Mouse (Mus musculus) thymus, postnatal 0 days (tissue): ENCODE measurements at regions not wholly inside any gene's neighbourhood (a gene's known extent, or its start where the extent isn't known, plus 50 kb on each side); places are given as distances from the start of the nearest gene placed in this dataset.

ENCODE experiments used
- DNase-seq: peaks from one replicate; pipeline ENCODE4 v3.0.0-alpha.2; 2015; ENCODE audit warnings: low spot score

DNA sequence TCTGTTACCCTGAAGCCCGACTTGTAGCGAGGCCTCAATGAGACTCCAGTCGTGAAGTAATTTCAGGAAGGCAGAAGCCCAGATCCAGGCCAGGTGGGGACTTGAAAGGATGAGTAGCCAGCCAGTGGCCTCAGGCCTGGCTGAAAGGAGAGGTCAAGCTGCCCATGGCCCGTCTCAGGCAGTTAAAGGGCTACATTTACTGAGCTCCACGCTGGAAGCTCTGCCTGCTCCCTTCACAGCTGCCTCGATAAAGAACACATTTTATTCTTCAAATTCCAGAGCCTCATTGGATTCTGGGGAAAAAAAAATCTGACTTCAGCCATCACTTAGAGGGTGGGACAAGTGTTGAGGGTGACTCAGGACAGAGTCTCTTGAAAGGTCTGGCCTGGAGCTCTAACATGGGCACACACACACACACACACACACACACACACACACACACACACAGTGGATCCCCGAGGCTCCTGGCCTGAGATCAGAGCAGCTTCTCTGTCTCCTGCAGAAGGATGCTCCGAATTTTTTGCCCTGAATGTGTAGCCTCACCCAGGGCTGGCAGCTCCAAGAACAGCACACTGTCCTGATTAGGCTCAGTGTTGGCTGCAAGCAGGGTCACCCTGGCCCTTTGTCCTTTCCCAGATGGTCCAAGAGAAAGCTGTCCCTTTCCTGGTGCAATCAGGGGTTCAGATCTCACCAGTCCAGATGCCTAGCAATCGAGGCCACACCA is 53.0 kb downstream of the Gadd45g start:
- DNase-seq = no peak

GRCm38 (mm10) chr13:51900043-51900440 is 53.6 kb downstream of the Gadd45g start:
- DNase-seq = no peak

- DNase-seq = no peak
Measured at GRCm38 (mm10) chr13:51902482-51903285, 56.2 kb downstream of the Gadd45g start.

GRCm38 (mm10) chr13:51903324-51903939 is 57.0 kb downstream of the Gadd45g start:
- no peak for DNase-seq

DNA sequence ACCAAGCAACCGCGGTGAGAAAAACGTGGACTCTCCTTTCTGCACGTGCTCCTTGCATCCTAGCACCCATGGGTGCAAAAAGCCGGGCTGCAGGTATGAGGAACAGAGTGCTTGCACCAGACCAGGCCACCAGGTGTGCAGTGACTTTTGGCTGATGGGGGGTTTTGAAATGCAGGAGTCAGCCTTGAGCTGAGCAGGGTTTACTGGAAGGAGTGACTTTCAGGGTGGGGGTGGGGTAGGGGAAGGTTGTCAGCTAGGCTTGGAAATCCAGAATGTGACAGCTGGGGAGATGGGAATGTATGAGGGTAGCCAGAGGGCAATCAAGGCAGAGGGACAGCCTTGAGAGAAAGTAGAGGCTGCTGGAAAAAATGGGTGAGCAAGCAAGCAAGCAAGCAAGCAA is 58.8 kb downstream of the Gadd45g start:
- DNase-seq = no peak

DNA sequence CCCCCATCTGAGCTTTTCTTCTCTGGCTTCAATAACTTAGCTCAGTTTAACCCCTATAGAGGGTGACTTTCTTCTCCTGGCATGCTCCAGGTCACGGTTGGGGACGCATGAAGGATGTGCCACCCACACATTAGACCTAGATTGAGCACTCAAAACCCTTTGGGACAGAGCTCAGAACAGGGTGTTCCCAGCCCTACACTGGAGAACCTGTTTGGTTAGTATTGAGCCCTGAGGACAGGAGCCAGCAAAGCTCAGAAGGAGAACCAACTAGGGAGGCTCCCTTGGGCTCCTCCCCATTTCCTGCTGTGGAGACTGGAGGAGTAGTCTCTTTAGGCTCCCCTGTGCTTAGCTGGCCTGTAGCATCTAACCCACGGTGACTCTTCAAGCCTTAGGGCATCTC is 59.6 kb downstream of the Gadd45g start:
- no peak for DNase-seq

- no peak for DNase-seq
Measured at GRCm38 (mm10) chr13:51908514-51908913, 62.0 kb downstream of the Gadd45g start.

DNA sequence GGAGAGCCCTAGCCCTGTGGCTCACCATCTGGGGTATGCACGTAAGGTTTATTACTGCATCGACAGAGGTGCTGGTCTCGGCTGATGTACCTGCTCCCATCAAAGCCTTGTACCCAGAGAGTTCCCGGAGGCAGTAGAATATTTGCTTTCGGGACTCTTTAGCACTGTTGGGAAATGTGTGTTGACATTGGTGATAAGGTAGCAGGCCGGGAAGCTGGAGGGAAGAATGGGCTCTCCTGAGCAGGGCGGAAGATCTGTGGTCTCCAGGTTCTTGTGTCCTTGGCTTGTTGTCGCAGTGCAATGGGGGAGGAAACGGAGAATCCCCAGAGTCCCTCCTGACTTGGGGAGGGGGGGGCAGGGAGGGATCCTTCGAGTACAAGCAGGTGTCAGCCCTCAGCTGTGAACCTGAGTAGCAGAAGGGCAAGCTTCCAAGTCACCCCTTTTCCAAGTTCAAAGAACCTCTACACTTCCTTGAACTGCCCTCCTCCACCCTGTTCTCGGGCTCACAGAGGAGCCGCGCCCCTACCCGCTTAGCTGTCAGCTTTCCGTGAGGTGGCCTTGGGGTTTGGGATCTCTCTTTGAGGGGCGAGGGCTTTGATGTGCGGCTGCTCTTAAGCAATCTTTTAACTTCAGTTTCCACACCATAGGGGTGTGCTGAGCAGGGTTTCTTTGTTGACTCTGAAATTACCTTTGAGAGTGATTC is 65.0 kb downstream of the Gadd45g start:
- peak; percentile 75 for DNase-seq

DNA sequence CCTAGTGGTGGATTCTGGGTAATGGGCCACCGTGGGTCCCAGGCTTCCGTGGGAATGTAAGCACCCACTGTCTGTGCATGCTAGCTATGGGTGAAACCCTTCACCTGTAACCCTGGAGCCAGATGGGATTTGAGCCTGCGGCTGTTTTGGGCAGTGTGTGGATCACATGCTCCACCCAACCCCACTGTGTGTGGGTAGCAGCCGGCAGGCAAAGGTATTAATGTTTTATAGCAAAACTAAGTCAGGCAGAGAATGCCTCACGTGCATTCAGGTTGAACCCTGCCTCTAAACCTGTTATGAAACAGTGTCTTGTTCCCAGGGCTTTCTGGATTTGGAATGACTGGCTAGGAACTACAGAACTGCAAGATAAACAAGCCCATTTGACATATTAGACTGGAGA is 66.0 kb downstream of the Gadd45g start:
- no peak for DNase-seq

GRCm38 (mm10) chr13:51912994-51913393 is 66.5 kb downstream of the Gadd45g start:
- DNase-seq = no peak

DNA sequence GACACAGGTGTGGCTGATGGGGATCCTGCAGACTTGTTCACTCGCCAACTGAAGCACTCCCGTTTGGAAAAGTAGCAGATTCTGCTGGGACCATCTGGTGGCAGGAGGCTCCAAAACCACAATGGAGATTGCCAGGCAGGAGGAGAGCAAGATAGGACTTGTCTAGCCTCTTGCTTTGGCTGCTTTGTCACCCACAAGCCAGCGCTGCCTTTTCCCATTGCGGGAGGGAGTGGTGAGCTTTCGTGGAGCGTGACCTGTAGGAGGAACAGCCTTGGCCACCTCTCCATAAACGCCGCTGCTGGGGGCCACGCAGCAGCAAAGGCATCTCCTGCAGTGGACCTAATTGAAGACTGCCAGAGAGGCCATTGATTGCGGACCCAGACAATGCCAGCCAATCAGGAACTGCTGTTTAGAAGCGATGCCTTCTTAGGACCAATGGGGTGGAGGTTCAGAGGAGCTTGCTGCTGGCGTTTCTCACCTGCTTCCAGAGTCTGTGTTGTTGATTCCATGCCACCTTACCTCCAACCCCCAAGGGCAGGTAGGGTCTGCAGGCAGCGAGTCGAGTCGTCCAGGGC is 70.3 kb downstream of the Gadd45g start:
- DNase-seq = no peak

- DNase-seq = no peak
Measured at GRCm38 (mm10) chr13:51917658-51918057, 71.2 kb downstream of the Gadd45g start.

DNA sequence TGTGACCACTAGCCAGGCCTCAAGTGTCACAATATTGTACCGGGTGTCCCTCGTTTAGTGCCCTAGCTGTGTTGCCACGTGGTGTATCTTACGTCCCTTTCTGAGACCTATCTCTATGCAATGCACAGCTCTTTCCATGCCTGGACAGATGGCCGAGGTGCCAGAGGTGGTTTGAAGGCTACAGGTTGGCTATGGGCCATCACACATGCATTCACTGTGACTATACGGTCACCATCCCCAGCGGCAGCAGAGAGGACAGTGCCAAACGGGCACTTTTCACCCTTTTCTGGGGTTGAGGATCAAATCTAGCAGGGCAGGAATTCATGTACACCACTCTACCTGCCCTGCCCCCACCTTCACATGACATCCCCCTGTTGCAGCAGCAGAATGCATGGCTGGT is 71.6 kb downstream of the Gadd45g start:
- DNase-seq = no peak

DNA sequence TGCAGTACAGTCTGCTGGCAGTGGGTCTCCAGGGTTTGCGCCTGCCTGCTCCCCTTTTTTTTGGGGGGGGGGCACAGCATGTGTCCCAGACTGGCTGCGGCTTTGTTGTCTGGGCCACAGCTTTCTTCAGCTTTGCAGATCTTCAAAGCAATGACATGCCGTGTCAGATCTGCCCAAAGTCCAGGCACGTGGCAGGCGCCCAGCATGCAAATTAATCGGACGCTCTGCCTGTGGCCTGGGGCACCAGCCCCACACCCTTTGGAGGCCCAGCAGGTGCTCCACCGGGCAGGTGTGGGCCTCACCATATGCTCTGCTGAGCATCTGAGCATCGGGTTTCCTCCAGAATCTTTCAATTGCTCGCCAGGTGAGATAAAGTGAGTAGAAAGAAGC is 72.3 kb downstream of the Gadd45g start:
- DNase-seq = no peak

DNA sequence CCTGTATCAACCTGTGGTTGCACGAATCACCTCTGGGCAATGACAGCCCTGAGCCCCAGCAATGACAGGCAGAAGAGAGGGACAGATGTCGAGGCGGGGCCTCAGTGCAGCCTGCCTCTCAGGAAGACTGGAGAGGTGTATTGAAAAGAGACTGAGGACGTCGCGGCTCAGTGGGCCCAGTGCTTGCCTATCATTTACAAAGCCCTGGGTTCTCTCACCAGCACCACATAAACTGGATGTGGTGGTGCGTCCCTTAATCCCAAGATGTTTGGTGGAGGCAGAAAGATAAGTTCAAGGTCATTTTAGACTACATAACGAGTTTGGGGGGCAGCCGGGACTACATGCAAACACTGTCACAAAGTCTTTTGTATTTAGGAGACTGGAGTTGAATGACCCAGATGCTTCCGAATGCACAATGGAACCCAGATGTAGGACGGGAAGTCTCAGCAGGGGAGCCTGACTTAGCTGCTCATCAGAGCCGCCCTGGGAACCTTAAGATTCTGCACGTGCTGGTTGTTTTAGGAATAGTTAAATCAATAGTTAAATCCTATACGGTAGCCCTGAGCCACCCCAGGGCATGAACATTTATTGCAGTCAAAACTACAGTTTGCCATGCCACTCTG is 72.8 kb downstream of the Gadd45g start:
- no peak for DNase-seq

DNA sequence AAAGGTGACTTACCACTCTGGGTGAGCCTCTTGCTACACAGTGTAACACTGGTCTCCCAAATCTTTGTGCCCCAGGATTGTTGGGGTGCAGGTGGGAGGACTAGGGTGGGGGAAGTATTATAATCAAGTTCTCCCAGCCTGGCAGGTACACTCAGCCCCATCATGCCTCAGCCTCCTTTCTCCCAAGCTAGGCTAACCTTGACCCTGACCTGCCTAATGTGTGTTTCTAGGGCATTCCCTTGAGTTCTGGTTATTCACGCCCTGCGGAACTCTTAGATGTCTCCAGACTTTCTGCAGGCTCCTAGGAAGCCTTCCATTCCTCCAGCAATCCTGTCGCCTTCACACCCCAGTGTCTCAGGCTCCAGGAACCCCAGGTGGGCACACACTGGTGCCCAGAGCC is 73.5 kb downstream of the Gadd45g start:
- DNase-seq = no peak

DNA sequence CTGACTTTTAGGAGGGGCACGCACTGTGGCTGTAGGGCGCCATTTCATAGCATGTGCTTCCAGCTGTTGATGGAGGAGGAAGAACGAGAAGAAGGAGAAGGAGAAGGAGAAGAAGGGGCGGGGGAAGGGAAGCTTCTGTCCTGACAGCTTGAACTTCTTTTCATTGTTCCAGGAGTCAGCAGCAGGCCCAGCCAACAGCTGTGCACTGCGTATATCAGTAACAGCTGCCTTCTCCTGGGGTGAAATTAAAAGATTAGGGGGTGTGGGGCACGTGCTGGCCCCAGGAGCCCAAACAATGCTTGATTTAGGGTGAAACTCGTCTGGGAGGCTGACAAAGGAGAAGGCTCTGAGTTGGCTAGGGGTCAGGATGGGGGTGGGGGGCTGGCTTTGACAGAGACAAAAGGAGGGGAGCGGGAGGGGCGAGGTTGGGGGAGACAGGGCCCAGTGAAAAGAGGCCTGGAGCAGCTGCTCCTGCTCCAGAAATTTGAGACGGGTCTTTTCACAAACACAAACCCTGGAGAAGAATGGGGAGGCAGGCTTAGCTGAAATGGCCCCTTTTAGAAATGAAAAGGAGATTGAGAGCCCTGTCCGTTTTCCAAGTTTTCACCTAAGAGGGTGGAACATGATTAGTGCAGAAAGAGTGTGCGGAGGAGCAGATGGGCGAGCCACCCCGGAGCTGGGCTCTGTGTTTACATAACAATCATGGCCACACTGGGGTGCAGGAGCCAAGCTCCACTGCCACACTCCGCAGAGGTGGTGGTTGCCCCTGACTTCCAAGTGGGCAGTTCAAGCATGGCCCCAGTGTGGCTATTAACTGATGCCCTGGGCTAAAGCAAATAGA is 74.3 kb downstream of the Gadd45g start:
- DNase-seq = no peak

DNA sequence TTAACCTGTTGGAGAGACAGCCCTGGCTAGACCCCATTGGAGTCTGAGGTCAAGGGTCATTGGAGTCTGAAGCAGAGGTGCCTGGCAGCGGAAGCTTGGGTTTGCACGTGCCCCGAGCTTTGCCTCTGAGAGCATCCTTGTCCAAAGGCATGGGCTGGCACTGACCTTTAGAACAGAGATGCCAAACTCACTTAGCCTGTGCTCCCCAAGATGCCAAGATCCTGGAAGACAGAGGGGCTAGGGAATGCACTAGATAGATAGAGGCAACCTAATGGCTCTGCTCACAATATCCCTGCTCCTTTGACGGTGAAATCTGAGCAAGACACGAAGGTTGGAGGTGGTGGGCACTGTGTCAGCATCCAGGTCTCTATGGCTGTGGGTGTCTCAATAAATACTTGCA is 75.1 kb downstream of the Gadd45g start:
- DNase-seq = no peak

DNA sequence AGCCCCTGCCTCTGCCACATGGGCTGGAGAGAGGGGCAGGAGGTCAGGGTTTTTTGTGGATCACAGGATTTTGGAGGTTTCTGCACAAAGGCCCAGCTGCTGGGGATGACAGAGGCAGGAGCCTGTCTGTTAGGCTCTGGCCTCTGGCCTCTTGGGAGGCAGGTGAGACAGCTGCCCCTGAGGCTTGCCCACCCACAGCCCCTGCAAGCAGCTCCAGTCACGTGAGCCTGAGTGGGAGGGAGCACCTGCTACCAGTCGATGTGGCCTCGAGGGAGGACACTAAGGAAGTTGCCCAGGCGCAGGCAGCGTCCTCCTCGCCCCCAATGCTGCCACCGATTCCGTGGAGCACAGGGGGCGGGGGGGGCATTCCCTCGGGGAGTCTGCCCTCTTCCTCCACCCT is 80.3 kb downstream of the Gadd45g start:
- DNase-seq = no peak

- DNase-seq = no peak
Measured at GRCm38 (mm10) chr13:51929730-51930129, 83.3 kb downstream of the Gadd45g start.
